Mouse (Mus musculus) cerebellum, adult 18-20 months (tissue): ENCODE data around the gene Eva1c.

Experiments used
- DNase-seq, 2 experiments: peaks; one replicate each; pipeline ENCODE4 v3.0.0; 2021

The Eva1c gene

DNA sequence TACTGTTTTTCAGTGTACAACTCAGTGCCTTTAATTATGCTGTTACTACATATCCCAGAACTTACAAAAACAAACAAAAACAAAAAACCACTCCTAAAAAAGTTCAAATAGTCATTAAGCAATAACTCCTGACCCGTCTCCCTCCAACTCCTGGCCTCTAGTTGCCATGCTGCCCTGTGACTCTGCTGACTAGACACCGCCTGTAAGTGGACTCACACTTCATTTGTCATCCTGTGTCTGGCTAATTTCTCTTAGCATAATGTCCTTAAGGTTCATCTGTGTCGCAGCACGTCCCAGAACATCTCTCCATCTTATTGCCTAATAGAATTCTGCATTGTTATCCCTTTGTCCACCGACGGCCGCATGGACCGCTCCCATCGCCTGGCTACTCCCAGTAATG lies 979 bp downstream of the Eva1c start:
- DNase-seq: no peak

DNA sequence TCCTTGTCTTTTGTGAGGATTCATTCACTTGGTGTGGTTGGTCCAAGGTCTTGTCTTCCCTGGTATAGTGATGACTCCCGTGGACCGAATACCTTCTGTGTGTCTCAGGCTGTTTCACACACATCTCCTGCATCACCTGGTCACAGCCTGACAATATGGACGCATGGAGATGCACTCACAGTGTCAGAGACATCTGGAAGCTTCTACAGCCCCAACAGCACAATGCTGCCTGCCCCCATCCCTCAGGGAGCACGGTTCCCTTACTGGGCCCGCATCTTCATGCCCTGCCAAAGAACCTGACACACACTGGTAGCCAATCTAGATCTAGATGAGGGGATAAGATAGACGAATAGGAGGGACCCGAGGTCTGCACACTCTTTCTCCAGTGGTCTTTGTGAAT lies 2.6 kb downstream of the Eva1c start:
- DNase-seq: no peak

GRCm38 (mm10) chr16:90829894-90830685 lies 3.6 kb downstream of the Eva1c start:
- peak; percentile 90 to 93 for DNase-seq

DNA sequence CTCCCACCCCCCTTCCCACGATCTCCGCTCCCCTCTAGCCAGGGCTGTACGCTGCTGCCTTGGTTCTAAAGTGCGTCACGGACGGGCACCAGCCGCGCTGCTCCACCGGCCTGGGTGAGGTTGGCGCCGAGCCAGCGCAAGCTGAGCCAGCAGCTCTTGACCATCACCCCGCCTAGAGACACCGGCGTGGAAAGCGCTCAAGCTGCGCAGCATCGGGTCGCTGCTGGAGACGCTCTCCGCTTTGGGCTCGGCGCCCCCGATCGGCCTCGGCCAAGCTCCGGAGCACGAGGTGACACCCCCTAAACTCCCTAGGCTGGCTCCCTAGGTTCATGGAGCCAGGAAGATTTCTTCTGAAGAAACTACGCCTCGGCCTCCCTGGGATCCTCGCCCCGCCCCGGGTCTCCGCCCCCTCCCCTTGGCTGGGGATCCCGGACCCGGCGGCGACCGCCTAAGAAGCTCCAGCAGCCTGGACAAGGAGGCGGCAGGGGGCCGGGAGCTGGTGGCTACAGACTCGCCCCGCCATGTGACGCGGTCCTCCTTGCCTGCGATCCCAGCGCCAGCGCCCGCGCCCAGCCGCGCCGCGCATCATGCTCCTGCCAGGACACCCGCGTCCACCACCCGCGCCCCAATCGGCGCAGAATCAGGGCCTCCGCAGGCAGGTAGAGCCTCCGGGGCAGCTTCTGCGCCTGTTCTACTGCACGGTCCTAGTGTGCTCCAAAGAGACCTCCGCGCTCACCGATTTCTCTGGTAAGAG lies 4.3 kb downstream of the Eva1c start:
- DNase-seq: peak; percentile 84 to 88

DNA sequence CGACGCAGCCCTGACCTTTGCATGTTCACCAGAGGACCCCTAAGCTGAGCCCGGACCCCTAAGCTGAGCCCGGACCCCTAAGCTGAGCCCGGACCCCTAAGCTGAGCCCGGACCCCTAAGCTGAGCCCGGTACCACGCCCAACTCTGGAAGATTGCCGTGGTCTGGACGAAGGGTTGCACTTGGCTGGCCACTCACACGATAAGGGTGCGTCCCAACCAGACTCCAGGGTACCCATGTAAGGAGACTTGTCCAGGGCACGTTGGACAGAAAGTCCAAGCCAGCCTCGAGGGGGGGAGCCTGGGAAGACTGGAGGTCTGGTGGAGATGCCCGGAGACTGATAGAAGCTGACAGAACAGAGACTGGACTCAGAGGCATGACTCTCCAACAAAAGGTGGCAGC lies 5.2 kb downstream of the Eva1c start:
- DNase-seq: peak; percentile 21 to 30

DNA sequence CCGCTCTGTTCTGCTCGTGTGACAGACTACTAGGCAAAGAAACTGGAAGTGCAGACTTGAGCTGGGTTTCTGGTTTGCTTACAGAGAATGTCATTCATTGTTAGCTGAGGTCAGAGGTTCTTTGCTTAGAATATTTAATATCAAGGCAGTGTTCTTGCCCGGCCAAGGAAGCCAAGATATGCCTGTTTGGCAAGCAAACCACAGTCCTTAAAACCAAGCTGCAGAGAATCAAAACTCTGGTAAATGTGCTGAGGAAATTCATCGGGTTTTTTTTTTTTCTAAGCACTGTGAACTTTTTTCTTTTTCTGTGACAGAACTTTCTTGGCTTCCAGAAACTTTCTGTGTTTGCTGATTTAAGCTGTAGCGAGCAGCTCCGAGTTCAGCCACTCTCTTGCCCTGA lies 6.0 kb downstream of the Eva1c start:
- DNase-seq: no peak

- no peak for DNase-seq
Measured at GRCm38 (mm10) chr16:90833041-90833791, 6.7 kb downstream of the Eva1c start.

GRCm38 (mm10) chr16:90837431-90837830 lies 10.9 kb downstream of the Eva1c start:
- DNase-seq: no peak

- no peak for DNase-seq
Measured at GRCm38 (mm10) chr16:90842164-90842563, 15.6 kb downstream of the Eva1c start.

DNA sequence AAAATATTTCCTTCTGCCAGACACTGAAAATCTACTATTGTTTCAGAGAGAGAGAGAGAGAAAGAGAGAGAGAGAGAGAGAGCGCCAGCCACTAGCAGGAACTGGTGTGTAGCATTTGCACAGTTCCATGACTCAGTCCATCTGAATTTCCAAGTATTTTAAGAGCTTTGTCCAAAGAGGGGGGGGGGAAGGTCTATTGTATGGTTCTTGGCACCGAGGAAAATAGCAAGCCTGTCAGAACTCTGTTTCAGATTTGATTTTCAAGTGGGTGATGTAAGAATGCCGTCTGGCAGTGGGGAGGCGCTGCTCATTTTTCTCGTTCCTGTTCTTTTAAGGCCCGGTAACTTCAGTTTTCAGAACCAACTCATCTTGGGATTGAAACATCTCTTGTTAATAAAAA lies 18.5 kb downstream of the Eva1c start:
- DNase-seq: no peak

DNA sequence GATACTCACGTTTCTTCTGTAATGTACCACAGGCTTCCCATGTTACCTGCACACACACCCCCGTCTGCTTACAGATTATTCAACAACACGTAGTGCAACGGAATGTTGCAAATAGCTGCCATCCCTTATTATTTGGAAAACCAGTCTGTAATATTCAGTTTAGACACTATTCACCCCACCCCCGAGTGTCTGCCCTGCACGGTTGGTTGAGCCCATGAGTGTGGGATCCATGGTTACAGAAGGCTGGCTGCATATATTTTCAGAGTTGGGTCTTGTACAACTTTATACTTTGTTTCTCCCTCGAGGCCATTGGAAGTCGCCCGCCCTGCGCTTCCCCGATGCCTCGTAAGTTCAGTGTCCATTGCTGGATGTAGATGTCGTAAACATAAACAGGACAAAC lies 19.1 kb downstream of the Eva1c start:
- no peak for DNase-seq

GRCm38 (mm10) chr16:90848697-90849096 lies 22.2 kb downstream of the Eva1c start:
- DNase-seq: no peak

GRCm38 (mm10) chr16:90849262-90849661 lies 22.7 kb downstream of the Eva1c start:
- DNase-seq: no peak

DNA sequence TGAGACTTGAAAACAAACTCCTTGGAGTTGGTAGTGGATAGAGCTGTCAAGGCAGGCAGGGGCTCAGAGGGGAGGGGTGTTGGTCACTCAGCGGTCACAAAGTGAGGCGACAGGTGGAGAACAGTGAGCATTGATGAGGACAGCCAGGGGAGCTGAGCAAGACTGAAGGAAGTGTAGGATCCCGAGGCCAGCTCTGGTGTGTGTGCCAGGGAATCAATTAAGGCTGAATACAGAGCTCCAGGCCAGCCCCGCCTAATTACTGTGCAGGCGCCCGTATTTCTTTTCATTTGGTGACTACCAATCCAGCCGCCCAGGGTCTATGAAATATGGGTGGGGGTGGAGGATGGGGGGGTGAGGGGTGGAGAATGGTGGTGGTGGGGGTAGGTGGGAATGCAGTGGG lies 24.4 kb downstream of the Eva1c start:
- no peak for DNase-seq

DNA sequence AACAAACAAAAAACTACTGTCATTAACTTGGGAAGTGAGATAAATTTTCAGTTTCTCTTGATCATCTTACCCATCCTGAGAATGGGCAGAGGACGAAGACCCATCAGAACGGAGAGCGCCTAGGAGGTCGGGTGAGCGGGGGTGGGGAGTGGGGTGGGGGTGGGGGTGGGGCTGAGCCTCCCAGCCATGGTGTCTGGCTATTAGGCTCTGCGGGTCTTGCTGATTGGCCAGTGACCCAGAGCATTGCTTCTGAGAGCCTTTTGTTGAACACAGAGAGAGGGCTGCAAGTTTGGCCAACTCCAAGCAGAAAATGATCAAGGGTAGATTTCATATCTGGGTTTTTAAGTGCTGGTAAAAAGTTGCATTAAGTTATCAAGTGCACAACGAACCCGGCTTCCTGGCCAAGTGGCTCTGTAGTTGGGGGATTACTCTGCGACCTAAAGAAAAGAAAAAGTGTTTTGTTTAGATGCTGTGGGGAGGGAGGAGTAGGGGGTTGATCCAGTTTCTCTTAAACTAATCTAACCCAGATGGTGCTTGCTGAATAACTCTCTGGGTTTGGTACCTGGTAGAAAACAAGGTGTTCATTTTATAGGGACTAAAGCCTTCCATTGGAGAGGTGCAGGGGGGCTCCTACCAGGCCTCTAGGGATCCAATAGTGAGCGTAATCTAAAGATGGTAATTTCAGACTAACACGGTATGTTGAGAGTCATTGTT lies 25.3 kb downstream of the Eva1c start:
- no peak for DNase-seq

DNA sequence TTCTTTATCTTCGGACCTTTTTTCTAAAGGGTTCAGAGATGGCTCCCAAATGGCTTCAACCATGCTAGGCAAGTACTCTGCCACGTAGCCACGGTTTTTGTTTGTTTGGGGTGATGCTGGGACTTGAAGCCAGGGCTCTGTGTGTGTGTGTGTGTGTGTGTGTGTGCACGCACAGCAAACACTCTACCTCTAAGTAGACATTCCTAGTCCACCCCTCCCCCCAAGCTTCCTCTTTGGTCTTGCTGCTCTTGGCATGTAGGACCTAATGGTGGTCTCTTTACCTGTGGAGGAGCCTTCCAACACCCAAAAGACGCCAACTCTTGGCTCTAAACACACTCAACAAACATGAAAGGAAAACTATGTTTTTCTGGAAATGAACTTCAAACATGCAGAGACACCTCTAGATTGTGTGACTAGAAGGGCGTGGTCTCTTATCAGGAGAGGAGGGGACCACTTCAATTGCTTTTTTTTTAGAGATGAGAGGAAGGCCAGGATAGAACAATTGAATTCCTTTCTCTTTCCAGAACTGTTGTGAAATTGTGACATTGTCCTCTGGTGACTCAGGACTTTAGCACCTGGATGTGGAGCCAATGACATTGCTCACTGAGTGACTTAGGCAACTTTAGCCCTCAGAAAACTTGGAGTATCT lies 30.2 kb downstream of the Eva1c start:
- DNase-seq: no peak

GRCm38 (mm10) chr16:90858206-90858605 lies 31.7 kb downstream of the Eva1c start:
- DNase-seq: no peak

GRCm38 (mm10) chr16:90863036-90863435 lies 36.5 kb downstream of the Eva1c start:
- DNase-seq: no peak

DNA sequence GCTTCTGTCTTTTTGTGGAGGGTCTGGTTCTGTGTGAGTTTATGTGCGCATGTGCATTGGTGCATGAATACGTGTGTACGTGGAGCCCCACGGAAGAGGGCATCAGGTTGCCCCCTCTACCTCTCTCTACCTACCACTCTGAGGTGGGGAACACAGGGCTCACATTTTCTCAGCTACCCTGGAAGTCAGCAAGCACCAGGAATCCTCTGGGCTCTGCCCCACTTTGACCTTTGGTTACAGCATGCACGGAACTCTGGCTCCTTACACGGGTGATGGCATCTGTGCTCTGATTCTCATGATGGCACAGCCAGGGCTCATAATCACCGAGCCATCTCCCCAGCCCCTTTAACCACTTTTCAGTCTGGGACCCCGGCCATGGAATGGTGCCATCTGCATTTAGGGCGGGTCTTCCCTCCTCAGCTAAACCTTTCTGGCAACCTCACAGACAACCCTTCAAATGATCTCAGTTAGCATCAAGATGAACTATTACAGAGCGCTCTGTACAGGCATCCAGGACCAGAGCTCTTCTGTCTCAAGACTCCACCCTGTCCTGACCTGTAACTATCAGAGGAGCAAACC lies 37.0 kb downstream of the Eva1c start:
- no peak for DNase-seq

GRCm38 (mm10) chr16:90864693-90865092 lies 38.2 kb downstream of the Eva1c start:
- DNase-seq: peak; percentile 40 to 53

DNA sequence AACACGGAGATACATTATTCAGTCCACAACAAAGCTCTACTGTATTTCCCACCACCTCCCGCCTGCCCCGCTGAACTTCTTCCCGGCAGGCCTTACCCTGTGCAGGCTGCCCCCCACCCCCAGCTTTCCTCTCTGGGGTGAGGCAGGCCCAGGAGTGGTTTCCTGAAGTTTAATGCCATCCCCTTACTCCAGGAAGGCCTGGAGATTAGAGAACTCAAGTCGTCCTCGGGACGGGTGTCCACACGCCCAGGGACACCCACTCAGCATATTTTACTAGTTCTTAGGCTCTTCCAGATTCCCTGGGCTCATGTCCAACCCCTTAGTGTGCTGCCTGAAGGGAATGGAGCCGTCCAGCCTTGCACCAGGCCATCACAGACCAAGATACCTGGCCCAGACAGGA lies 39.1 kb downstream of the Eva1c start:
- DNase-seq: no peak

DNA sequence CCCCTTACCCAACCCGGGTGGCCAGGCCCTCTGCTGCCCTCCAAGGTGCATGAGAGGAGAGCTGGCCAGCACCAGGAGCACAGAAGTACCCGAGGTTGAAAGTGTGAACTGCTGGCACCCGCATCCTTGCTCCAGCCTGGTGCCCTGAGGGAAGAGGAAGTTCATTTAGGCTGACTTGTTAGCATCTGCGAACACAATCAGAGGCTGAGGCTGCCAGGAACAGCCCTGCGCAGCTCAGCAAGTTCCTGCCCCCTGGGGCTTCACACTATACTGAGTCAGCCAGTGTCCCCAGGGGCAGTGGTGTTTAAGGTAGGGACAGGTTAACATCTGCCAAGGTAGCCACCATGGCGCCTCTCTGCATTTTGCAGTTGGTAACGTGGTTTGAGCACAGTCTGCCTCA lies 41.6 kb downstream of the Eva1c start:
- no peak for DNase-seq
